Comparison of ENCODE assay signal across 8 mouse cellular contexts in genomic region chr16:58514565-58514964, GRCm38 (mm10). TPM values are rescaled to one million over a fixed set of nuclear protein-coding genes. Genes with fewer than 3 reads are reported as not detected.
A peak's percentile ranks its signal among the peaks of the same experiment; 100 is the strongest.
DNase-seq lines count a peak whose midpoint lies in the region; ATAC-seq and TF ChIP-seq lines count a peak whose summit lies in the region.

No protein-coding gene starts in this region.

- DNase-seq in heart, embryonic 10.5 days (ENCODE audit: low spot score): no peak
- no peak for DNase-seq in heart, adult 8-10 months (ENCODE audit: low spot score)
- DNase-seq in kidney, adult 9 months: peak; percentile 60
- DNase-seq in embryo, embryonic 11 days: no peak
- no peak for DNase-seq in cerebellum, adult 8-10 months
- no peak for DNase-seq in layer of hippocampus, adult 11-12 months (ENCODE audit: low spot score)

- 65% methylated on average over 9 of the region's 9 CpGs for WGBS in heart, embryonic 10.5 days
- WGBS in bone marrow, adult 2 months: 64% methylated on average over 9 of the region's 9 CpGs

- no peak overlapping the region for H3K4me3 ChIP-seq in heart, embryonic 10.5 days
- H3K4me3 ChIP-seq in bone marrow, adult 2 months (replicated peaks; ENCODE audit: control insufficient read depth, low read depth, low read length): no peak overlapping the region

- TF ChIP-seq CTCF in bone marrow, adult 2 months (IDR thresholded peaks at IDR 0.05; ENCODE audit: control insufficient read depth, insufficient read depth, low read length): peak; percentile 92

- H3K36me3 ChIP-seq in heart, embryonic 10.5 days: no peaks in the 10 kb centered on the region

- 0 out of 2 replicates have a peak overlapping the region, but pooled peaks have one; percentile 87 for H3K27ac ChIP-seq in heart, embryonic 10.5 days
- H3K27ac ChIP-seq in bone marrow, adult 2 months (ENCODE audit: control insufficient read depth, insufficient read depth, low read depth, low read length, poor library complexity): no peak overlapping the region

- H3K4me1 ChIP-seq in heart, embryonic 10.5 days: peaks cover 43% of the 10 kb centered on the region
- no peaks in the 10 kb centered on the region for H3K4me1 ChIP-seq in bone marrow, adult 2 months (ENCODE audit: control insufficient read depth, insufficient read depth, low read length)

- peak; percentile 93 for ATAC-seq in megakaryocyte progenitor cell, adult 5-6 weeks (replicated peaks; ENCODE audit: poor library complexity)

- H3K27me3 ChIP-seq in heart, embryonic 10.5 days (ENCODE audit: insufficient read depth, poor library complexity, severe bottlenecking): no peaks in the 10 kb centered on the region

- no peaks in the 10 kb centered on the region for H3K9me3 ChIP-seq in heart, embryonic 10.5 days

- TF ChIP-seq POLR2A in bone marrow, adult 2 months (IDR thresholded peaks at IDR 0.05; ENCODE audit: borderline replicate concordance, control insufficient read depth, low read depth, low read length): no peak

RNA-seq across cellular contexts. Expression of gene St3gal6, which starts 9.5 kb away (rescaled TPM):
- polyA plus RNA-seq in heart, embryonic 10.5 days (2016; fragmentation: Nextera tagmentation; extraction: Ambion mirVana): 22.0 and 28.5 TPM in 2 replicates
- 10 to 100 TPM; 38.1 to 49.1 (median 44.8) TPM for total RNA-seq in heart, adult 8-10 months (2022)
- 34.9 and 49.0 TPM in 2 replicates for polyA plus RNA-seq in bone marrow, adult 2 months (2011; ENCODE audit: insufficient read depth, insufficient read length, low replicate concordance, missing spikeins)
- total RNA-seq in megakaryocyte progenitor cell, adult 5-6 weeks (2015): 2.8 and 4.5 TPM in 2 replicates
- total RNA-seq in megakaryocyte progenitor cell, adult 5-6 weeks (2017): 4.0 and 8.0 TPM in 2 replicates

Comparison
In these comparisons a context has a peak if more than half of its experiments do, and no peak if none do; other contexts are left out.
1. RNA of gene St3gal6, which starts 9.5 kb away (total RNA-seq): 38.1 to 49.1 TPM in heart, adult 8-10 months; 2.8 to 8.0 TPM in megakaryocyte progenitor cell, adult 5-6 weeks; every median in the first group is over 4 times any median in the second.